Mouse (Mus musculus) lung, postnatal 0 days (tissue): Measurements from ENCODE around the gene Dgkq.

Experiments used
- CTCF ChIP-seq: IDR thresholded peaks from 2 replicates; pipeline ENCODE4 v1.5.1; 2016; ENCODE audit warnings: antibody characterized with exemption, mild to moderate bottlenecking
- EP300 ChIP-seq: IDR thresholded peaks from 2 replicates; pipeline ENCODE4 v1.6.1; 2016; ENCODE audit warnings: antibody characterized with exemption, mild to moderate bottlenecking, control low read depth

DNA sequence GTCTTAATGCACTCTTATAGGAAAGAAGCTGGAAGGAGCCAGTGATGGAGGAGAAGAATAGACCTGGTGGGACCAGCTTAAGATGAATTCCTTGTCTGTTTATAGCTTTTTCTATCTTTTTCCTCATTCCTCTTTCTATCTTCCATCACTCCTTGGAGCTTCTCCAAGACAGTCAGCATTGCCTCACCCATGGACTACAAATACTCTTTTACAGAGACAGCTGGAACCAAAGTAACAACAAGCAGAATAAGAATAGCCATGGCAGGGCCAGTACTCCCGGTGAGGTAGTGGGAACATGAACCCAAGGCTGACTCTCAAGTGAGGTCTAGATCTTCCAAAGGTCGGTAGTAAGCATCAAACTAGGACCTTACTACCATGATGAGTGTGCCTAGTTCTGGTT, 43.6 kb upstream of the Dgkq start:
- TF ChIP-seq CTCF = no peak
- TF ChIP-seq EP300 = no peak
